16 mouse cellular contexts compared by ENCODE assay signal in the genomic region with DNA sequence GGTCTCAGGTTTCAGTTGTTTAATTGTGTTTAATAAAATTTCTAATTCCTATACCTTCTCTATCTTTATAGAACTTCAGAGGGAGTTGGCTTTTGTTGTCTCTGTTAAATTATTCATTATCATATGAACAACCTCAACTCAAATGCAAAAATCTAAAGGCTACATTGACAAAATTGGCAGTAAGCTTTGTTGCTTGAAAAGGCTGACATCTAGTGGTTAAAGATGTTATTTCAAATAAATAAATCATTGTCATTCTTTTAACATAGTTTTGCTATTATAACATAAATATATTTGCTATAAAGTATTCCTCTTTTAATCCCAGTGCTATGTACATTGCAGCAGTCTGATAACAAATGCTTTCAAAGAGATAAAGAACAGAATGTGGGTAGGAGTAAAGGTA.
DNase-seq lines count a peak whose midpoint lies in the region; ATAC-seq lines count a peak whose summit lies in the region.
"Had no signal": no experiment of that assay in that cellular context is flagged by ENCODE, and none has a peak within 500 bp of the region (broad histone marks: within the 10 kb centered on the region; RNA-seq: fewer than 3 reads in every experiment).

No protein-coding gene starts in this region.

- H3K4me3 ChIP-seq in hindbrain, embryonic 14.5 days (replicated peaks; ENCODE audit: low read length): no peak overlapping the region
- no peak overlapping the region for H3K4me3 ChIP-seq in hindbrain, embryonic 10.5 days
- no peak overlapping the region for H3K4me3 ChIP-seq in midbrain, embryonic 14.5 days (replicated peaks; ENCODE audit: low read depth, low read length)
- H3K4me3 ChIP-seq in midbrain, embryonic 13.5 days (replicated peaks): no peak overlapping the region
- H3K4me3 ChIP-seq: limb, embryonic 12.5 days; megakaryocyte, embryonic 14.5 days had no signal

- no peak overlapping the region for H3K4me2 ChIP-seq in hindbrain, embryonic 14.5 days (replicated peaks)
- no peak overlapping the region for H3K4me2 ChIP-seq in midbrain, embryonic 14.5 days (ENCODE audit: low read length)
- H3K4me2 ChIP-seq in midbrain, embryonic 13.5 days (replicated peaks): no peak overlapping the region
- H3K4me2 ChIP-seq: limb, embryonic 12.5 days had no signal

- ATAC-seq in hindbrain, embryonic 14.5 days (ENCODE audit: low FRiP score): no peak
- no peak for ATAC-seq in midbrain, embryonic 14.5 days (ENCODE audit: low FRiP score, low TSS enrichment)
- ATAC-seq in midbrain, embryonic 13.5 days: no peak
- ATAC-seq: inflammation-experienced regulatory T-cells, adult 6 months had no signal

- no peak overlapping the region for H3K27ac ChIP-seq in hindbrain, embryonic 14.5 days
- no peak overlapping the region for H3K27ac ChIP-seq in hindbrain, embryonic 10.5 days
- H3K27ac ChIP-seq in midbrain, embryonic 14.5 days (replicated peaks; ENCODE audit: low read depth, low read length): no peak overlapping the region
- H3K27ac ChIP-seq in midbrain, embryonic 13.5 days: no peak overlapping the region
- H3K27ac ChIP-seq: limb, embryonic 12.5 days had no signal

- H3K36me3 ChIP-seq in hindbrain, embryonic 14.5 days (replicated peaks; ENCODE audit: control insufficient read depth, insufficient read depth): no peaks in the 10 kb centered on the region
- no peaks in the 10 kb centered on the region for H3K36me3 ChIP-seq in hindbrain, embryonic 10.5 days
- no peaks in the 10 kb centered on the region for H3K36me3 ChIP-seq in midbrain, embryonic 14.5 days (ENCODE audit: control insufficient read depth, insufficient read depth, low read length)
- no peaks in the 10 kb centered on the region for H3K36me3 ChIP-seq in midbrain, embryonic 13.5 days
- H3K36me3 ChIP-seq: limb, embryonic 12.5 days had no signal

- no peaks in the 10 kb centered on the region for H3K27me3 ChIP-seq in hindbrain, embryonic 14.5 days (ENCODE audit: control insufficient read depth, insufficient read depth, low read length)
- no peaks in the 10 kb centered on the region for H3K27me3 ChIP-seq in hindbrain, embryonic 10.5 days (ENCODE audit: insufficient read depth, poor library complexity, severe bottlenecking)
- H3K27me3 ChIP-seq in midbrain, embryonic 14.5 days (ENCODE audit: control insufficient read depth, insufficient read depth, low read length): no peaks in the 10 kb centered on the region
- no peaks in the 10 kb centered on the region for H3K27me3 ChIP-seq in midbrain, embryonic 13.5 days
- H3K27me3 ChIP-seq: limb, embryonic 12.5 days; megakaryocyte, embryonic 14.5 days had no signal

- no peaks in the 10 kb centered on the region for H3K4me1 ChIP-seq in hindbrain, embryonic 14.5 days (replicated peaks; ENCODE audit: control insufficient read depth, insufficient read depth, low read length)
- no peaks in the 10 kb centered on the region for H3K4me1 ChIP-seq in hindbrain, embryonic 10.5 days (replicated peaks)
- no peaks in the 10 kb centered on the region for H3K4me1 ChIP-seq in midbrain, embryonic 14.5 days (ENCODE audit: control insufficient read depth, insufficient read depth, low read length)
- no peaks in the 10 kb centered on the region for H3K4me1 ChIP-seq in midbrain, embryonic 13.5 days (replicated peaks)
- H3K4me1 ChIP-seq: limb, embryonic 12.5 days; megakaryocyte, embryonic 14.5 days had no signal

- peak; percentile 74 for DNase-seq in hindbrain, embryonic 14.5 days (ENCODE audit: low spot score)
- DNase-seq in hindbrain, embryonic 10.5 days (ENCODE audit: low spot score): no peak
- peak; percentile 79 for DNase-seq in midbrain, embryonic 14.5 days
- peak; percentile 7 for DNase-seq in adipocyte (ENCODE audit: low spot score)
- DNase-seq in right cerebral cortex, postnatal 14 days: no peak
- no peak for DNase-seq in kidney, postnatal 10 days
- DNase-seq: adrenal gland, postnatal 25 days; heart, adult 18-20 months; heart, postnatal 14 days; kidney, postnatal 4 days; lung, adult 2 months; thymus, adult 2 months had no signal

- H3K9ac ChIP-seq in hindbrain, embryonic 14.5 days: no peak overlapping the region
- no peak overlapping the region for H3K9ac ChIP-seq in midbrain, embryonic 14.5 days (replicated peaks; ENCODE audit: low read length)
- H3K9ac ChIP-seq in midbrain, embryonic 13.5 days (replicated peaks): no peak overlapping the region
- H3K9ac ChIP-seq: limb, embryonic 12.5 days had no signal

- no peaks in the 10 kb centered on the region for H3K9me3 ChIP-seq in hindbrain, embryonic 14.5 days (ENCODE audit: control insufficient read depth, low read length)
- no peaks in the 10 kb centered on the region for H3K9me3 ChIP-seq in hindbrain, embryonic 10.5 days
- H3K9me3 ChIP-seq in midbrain, embryonic 14.5 days (ENCODE audit: control insufficient read depth, low read length): no peaks in the 10 kb centered on the region
- no peaks in the 10 kb centered on the region for H3K9me3 ChIP-seq in midbrain, embryonic 13.5 days
- H3K9me3 ChIP-seq: limb, embryonic 12.5 days; megakaryocyte, embryonic 14.5 days had no signal

Comparison
In these comparisons a context has a peak if more than half of its experiments do, and no peak if none do; other contexts are left out.
1. DNase-seq: peak in hindbrain, embryonic 14.5 days (single experiment), midbrain, embryonic 14.5 days (single experiment) and adipocyte (single experiment); none in hindbrain, embryonic 10.5 days (single experiment), right cerebral cortex, postnatal 14 days (single experiment) and kidney, postnatal 10 days (single experiment).